Mouse (Mus musculus): ENCODE data around the gene Krtap4-13.
"Not testable (repeated sequence)": the region's sequence is repeated elsewhere in the genome, so short reads cannot be mapped to it uniquely, and the experiment has no call there.

The Krtap4-13 gene

DNA sequence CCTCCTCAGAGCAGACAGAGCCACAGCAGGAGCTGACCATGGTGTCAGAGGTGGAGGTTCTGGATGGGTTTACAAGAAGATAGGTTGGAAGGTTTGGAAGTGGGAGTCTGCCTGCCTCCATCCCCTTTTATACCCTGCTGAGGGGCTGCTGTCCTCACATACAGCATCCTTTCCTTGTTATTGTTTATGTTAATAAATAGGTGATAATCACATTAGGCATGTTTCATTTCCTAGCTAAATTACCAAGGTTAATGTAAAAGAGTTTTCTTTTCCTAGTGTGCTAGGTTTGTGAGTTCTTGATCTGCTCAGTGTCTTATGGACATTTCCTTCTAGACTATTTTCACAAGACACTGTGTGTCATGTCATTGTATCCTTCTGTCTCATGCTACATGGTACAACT is at the start of gene Krtap4-13:
Gene Krtap4-13 (minus strand): TSS at position 101 of the 400 bp plus-strand sequence.
- not testable (repeated sequence) for DNase-seq (ENCODE audit: extremely low read depth, low read depth, low spot score)

DNA sequence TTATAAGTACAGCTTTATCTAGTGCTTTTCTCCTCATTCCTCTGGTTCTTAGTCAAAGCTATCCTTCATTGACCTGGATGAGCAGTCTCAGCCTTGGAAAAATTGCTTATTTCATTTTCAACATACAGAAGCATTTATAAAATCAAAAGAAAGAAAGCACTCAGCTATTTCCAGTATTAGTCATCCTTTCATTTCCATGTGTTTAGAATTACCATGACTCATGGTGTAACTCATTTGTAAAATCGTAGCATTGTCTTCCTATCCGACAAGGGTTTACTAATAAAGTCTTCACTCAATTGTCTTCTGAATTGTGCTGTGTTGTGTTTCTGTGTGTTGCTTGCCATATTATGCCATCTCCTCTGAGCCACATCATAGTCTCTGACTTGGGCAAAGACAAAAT is 49.1 kb upstream of the Krtap4-13 start:
- DNase-seq (ENCODE audit: extremely low read depth, low read depth, low spot score): no peak

DNA sequence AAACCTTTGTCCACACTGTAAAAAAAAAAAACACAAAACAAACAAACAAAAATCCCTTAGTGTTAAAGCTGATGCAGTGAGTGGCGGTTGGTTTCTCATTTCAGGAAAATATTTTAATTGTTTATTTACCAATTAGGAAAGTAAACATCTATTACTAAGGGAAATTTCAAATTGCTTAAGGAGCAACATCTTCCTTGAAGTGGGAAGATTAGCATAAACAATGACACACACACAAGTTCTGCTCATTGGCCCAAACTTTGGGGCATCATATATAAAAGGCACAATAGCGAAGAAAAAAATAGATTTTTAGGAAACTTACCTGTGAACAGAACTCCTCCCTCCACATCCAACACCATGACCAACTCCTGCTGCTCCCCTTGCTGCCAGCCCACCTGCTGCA is 47.9 kb upstream of the Krtap4-13 start, which contains the start of gene Gm11568:
Gene Gm11568 (plus strand): TSS at position 301 of the 400 bp plus-strand sequence.
- DNase-seq (ENCODE audit: extremely low read depth, low read depth, low spot score): no peak

DNA sequence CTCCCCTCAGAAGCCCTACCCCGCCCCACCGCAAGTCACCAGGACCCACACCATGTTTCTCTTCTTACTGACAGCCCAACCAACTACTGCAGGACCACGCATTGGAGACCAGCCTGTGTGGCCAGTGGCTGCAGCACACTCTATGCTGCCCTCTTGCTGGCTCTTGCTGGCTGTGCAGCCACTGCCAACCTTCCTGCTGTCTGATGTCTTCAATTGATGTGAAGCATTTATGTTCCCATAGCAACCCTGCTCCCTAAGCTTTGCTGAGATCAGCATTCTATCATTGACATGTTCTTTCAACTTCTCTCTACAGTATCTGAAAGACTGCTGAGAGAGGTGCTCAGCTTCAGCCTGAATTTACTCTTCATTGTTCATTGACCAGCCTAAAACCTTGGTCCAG is 44.4 kb upstream of the Krtap4-13 start:
- DNase-seq (ENCODE audit: extremely low read depth, low read depth, low spot score): no peak

DNA sequence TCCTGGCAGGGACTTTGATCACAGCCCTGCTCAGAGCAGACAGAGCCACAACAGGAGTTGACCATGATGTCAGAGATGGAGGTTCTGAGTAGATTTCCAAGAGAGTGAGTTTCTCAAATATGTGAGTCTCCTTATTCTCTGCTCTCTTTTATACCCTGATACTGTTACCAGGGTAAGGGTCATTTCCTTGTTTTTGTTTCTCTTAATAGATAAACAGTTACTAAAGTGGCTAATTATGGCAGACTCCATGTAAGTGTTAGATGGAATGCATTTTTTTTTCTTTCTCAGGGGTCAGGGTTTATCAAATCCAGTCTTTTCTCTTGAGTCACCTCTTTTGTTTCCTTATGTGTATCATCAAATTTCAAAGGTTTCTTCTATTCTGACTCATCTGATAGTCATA is 41.8 kb upstream of the Krtap4-13 start, which contains the start of gene Krtap4-16:
Gene Krtap4-16 (minus strand): TSS at position 101 of the 400 bp plus-strand sequence.
- no peak for DNase-seq (ENCODE audit: extremely low read depth, low read depth, low spot score)

DNA sequence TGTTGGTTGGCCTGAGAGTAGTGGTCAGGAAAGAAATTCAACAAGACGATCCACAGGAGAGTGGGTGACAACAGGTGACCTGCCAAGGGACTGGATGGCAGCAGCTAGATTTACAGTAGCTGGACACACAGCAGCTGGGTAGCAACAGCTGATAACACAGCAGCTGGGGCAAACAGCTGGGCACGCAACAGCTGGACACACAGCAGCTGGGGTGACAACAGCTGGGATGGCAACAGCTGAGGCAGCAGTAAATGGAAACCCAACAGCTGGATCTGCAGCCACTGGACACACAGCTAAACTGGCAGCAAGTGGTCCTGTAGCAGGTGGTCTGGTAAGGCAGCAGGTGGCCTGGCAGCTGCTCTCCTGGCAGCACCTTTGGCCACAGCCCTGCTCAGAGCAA is 37.1 kb upstream of the Krtap4-13 start:
- DNase-seq (ENCODE audit: extremely low read depth, low read depth, low spot score): no peak

DNA sequence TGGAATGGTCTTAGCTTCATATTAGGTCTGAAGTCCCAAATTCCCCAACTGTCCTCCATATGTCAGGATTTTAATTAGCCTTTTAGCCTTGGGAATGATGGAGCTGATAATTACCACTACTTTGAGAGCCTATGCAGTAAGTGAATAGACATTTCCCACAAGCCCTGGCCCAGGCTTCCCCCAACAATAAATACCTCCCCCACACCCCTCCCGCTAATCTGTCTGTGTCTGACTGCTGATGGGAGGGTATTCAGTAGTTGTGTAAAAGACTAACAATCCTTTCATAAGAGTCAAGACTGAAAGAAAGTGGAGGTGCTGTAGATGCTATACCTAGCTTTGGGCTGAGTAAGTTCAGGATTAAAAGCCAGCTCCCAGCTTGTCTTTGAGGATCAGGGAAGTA is 32.5 kb upstream of the Krtap4-13 start:
- DNase-seq (ENCODE audit: extremely low read depth, low read depth, low spot score): no peak

DNA sequence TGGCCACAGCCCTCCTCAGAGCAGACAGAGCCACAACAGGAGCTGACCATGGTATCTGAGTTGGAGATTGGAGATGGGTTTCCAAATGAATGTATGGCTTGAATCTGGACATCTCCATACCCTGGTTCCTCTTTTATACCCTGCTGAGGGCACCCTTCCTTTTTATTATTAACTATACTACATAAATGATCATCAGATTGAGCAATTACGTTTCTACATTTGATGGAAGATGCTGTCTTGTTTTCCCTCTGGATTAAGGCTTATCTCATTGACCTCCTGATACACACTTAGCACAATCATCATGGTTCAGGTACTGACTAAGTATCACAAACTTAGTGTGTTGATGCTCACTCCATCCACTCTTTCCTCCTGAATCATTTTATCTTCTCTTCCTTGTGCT is 28.3 kb upstream of the Krtap4-13 start, which contains the start of gene 2300003K06Rik:
Gene 2300003K06Rik (minus strand): TSS at position 101 of the 400 bp plus-strand sequence.
- no peak for DNase-seq (ENCODE audit: extremely low read depth, low read depth, low spot score)

DNA sequence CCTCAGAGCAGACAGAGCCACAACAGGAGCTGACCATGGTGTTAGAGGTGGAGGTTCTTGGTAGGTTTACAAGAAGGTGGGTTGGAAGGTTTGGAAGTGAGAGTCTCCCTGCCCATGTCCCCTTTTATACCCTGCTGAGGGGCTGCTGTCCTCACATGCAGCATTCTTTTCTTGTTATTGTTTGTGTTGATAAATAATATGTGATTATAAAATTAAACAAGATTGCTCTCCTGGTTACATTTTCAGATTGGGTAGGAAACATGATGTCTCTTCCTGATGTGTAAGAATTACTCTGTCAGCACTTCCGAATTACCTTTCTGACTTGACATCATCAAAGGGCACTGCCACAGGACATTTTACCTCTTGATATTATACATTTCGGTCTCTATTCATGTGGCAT is 5.9 kb upstream of the Krtap4-13 start, which contains the start of gene Gm11564:
Gene Gm11564 (minus strand): TSS at position 101 of the 400 bp plus-strand sequence.
- DNase-seq (ENCODE audit: extremely low read depth, low read depth, low spot score): not testable (repeated sequence)

DNA sequence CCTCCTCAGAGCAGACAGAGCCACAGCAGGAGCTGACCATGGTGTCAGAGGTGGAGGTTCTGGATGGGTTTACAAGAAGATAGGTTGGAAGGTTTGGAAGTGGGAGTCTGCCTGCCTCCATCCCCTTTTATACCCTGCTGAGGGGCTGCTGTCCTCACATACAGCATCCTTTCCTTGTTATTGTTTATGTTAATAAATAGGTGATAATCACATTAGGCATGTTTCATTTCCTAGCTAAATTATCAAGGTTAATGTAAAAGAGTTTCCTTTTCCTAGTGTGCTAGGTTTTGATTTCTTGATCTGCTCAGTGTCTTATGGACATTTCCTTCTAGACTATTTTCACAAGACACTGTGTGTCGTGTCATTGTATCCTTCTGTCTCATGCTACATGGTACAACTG is 5.3 kb downstream of the Krtap4-13 start, which contains the start of gene Gm11554:
Gene Gm11554 (minus strand): TSS at position 101 of the 400 bp plus-strand sequence.
- DNase-seq (ENCODE audit: extremely low read depth, low read depth, low spot score): not testable (repeated sequence)

DNA sequence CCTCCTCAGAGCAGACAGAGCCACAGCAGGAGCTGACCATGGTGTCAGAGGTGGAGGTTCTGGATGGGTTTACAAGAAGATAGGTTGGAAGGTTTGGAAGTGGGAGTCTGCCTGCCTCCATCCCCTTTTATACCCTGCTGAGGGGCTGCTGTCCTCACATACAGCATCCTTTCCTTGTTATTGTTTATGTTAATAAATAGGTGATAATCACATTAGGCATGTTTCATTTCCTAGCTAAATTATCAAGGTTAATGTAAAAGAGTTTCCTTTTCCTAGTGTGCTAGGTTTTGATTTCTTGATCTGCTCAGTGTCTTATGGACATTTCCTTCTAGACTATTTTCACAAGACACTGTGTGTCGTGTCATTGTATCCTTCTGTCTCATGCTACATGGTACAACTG is 10.9 kb downstream of the Krtap4-13 start, which contains the start of gene Gm11569:
Gene Gm11569 (minus strand): TSS at position 101 of the 400 bp plus-strand sequence.
- DNase-seq (ENCODE audit: extremely low read depth, low read depth, low spot score): not testable (repeated sequence)

DNA sequence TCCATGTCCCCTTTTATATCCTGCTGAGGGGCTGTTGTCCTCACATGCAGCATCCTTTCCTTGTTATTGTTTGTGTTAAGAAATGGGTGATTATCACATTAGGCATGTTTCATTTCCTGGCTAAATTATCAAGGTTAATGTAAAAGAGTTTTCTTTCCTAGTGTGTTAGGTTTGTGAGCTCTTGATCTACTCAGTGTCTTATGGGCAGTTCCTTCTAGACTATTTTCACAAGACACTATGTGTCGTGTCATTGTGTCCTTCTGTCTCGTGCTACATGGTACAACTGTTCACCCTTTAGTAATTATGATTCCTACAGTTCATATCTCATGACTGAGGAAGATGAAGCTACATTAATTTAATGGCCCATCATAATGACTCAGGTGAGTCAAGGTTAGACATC is 16.3 kb downstream of the Krtap4-13 start, which contains the start of gene Gm11596:
Gene Gm11596 (minus strand): TSS at position 101 of the 400 bp plus-strand sequence.
- DNase-seq (ENCODE audit: extremely low read depth, low read depth, low spot score): no peak

DNA sequence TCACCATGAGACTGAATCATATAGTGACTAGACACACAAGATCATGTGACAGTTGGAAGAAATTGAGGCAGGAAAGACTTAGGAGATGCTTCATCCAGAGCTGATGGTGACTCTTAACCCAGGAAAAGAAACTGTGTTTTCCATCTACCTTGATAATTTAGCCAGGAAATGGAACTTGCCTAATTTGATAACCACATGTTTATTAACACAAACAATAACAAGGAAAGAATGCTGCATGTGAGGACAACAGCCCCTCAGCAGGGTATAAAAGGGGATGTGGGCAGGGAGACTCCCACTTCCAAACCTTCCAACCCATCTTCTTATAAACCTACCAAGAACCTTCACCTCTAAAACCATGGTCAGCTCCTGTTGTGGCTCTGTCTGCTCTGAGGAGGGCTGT is 24.8 kb downstream of the Krtap4-13 start, which contains the start of gene Krtap4-9:
Gene Krtap4-9 (plus strand): TSS at position 301 of the 400 bp plus-strand sequence.
- not testable (repeated sequence) for DNase-seq (ENCODE audit: extremely low read depth, low read depth, low spot score)

DNA sequence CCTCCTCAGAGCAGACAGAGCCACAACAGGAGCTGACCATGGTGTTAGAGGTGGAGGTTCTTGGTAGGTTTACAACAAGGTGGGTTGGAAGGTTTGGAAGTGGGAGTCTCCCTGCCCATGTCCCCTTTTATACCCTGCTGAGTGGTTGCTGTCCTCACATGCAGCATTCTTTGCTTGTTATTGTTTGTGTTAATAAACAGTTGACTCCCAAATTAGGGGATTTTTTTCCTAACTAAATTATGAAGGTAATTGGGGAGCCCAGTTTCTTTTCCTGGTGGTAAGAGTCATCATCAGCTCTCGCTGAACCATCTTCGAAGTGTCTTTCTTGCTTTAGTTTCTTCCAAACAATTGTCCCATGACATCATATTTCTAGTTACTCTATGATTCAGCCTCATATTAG is 29.1 kb downstream of the Krtap4-13 start, which contains the start of gene Krtap4-8:
Gene Krtap4-8 (minus strand): TSS at position 101 of the 400 bp plus-strand sequence.
- DNase-seq (ENCODE audit: extremely low read depth, low read depth, low spot score): no peak

DNA sequence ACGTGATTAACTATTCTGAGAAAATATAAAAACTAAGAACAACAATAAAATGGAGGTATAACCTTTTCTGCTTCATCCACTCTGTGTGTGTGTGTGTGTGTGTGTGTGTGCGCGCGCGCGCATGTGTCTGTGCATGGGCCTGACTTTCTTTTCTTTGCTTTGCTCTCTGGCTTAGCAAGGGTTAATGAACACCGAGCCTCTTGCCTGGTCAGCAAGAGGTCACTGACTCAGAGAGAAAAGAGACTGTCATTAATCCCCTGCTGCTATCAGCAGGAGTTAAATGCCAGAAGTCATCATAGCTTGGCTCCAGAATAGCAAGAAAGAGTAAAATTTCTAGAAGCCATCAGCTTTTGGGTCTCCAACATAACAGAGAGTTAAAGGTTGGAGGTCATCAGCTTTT is 31.3 kb downstream of the Krtap4-13 start:
- DNase-seq (ENCODE audit: extremely low read depth, low read depth, low spot score): no peak

DNA sequence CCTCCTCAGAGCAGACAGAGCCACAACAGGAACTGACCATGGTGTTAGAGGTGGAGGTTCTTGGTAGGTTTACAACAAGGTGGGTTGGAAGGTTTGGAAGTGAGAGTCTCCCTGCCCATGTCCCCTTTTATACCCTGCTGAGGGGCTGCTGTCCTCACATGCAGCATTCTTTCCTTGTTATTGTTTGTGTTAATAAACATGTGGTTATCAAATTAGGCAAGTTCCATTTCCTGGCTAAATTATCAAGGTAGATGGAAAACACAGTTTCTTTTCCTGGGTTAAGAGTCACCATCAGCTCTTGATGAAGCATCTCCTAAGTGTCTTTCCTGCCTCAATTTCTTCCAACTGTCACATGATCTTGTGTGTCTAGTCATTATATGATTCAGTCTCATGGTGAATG is 36.9 kb downstream of the Krtap4-13 start, which contains the start of gene Gm11595:
Gene Gm11595 (minus strand): TSS at position 101 of the 400 bp plus-strand sequence.
- not testable (repeated sequence) for DNase-seq (ENCODE audit: extremely low read depth, low read depth, low spot score)

DNA sequence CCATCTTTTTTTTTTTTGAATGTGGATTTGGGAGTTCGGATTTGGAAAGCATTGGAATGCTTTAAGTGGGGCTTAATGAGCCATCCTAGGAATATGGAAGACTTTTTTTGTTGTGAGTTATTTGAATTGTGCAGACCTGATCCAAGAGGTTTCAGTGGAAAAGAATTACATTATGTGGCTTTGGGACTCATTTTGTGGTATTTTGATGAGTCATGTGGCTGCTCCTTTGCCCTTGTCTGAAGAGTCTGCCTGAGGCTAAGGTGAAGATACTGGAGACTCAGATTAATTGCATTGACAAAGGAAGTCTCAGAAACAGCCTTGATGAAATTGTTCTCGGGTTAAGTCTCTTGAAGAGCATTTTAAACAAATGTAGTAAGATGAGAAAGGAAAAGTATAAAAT is 41.3 kb downstream of the Krtap4-13 start:
- no peak for DNase-seq (ENCODE audit: extremely low read depth, low read depth, low spot score)
